Mouse (Mus musculus) lung, postnatal 25 days (tissue): ENCODE data around the gene Smad9.

Source experiments
- DNase-seq: peaks from one replicate; pipeline ENCODE4 v3.0.0; 2022; ENCODE audit warnings: low spot score

Smad9 gene

GRCm38 (mm10) chr3:54755145-54756041 lies at the start of gene Smad9:
Gene Smad9, plus strand, starts transcription at chr3:54755582.
- DNase-seq, result peak; percentile 42

- no peak for DNase-seq
Measured at GRCm38 (mm10) chr3:54708972-54709371, 46.4 kb upstream of the Smad9 start.

DNA sequence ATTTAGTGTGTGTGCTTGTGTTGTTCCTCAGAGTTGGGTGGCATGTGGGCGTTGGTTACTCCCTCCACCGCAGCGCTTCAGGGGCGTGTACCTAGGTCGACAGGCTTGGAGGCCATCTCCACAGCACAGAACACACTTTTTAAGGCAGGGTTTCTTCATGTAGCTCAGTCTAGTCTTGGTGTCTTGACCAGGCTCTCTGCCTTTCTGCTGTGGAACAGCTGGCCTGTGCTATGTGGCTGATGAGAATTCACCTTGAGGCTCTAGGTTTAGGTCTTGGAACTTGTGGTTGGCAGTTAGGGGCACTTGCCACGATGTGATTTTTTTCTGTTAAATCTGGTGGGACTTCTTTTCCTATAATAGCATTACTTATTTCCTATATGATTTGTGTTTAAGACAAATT lies 41.1 kb upstream of the Smad9 start, which contains the start of gene Gm21958:
Gm21958 (minus strand) TSS at position 101 of the 400 bp plus-strand sequence.
- no peak for DNase-seq

- DNase-seq, result no peak
Measured at GRCm38 (mm10) chr3:54715461-54715860, 39.9 kb upstream of the Smad9 start.

- no peak for DNase-seq
Measured at GRCm38 (mm10) chr3:54717348-54717747, 38.0 kb upstream of the Smad9 start.

GRCm38 (mm10) chr3:54718947-54719346 lies 36.4 kb upstream of the Smad9 start:
- peak; percentile 26 for DNase-seq

GRCm38 (mm10) chr3:54723741-54724500 lies 31.5 kb upstream of the Smad9 start:
- peak; percentile 48 for DNase-seq

- no peak for DNase-seq
Measured at GRCm38 (mm10) chr3:54725344-54725743, 30.0 kb upstream of the Smad9 start.

- no peak for DNase-seq
Measured at GRCm38 (mm10) chr3:54727588-54727987, 27.8 kb upstream of the Smad9 start.

- DNase-seq, result no peak
Measured at GRCm38 (mm10) chr3:54728100-54728499, 27.3 kb upstream of the Smad9 start.

GRCm38 (mm10) chr3:54731626-54732150 lies 23.7 kb upstream of the Smad9 start:
- no peak for DNase-seq

- DNase-seq, result no peak
Measured at GRCm38 (mm10) chr3:54732371-54732770, 23.0 kb upstream of the Smad9 start.

- DNase-seq, result peak; percentile 90
Measured at GRCm38 (mm10) chr3:54734411-54735246, 20.8 kb upstream of the Smad9 start.

DNA sequence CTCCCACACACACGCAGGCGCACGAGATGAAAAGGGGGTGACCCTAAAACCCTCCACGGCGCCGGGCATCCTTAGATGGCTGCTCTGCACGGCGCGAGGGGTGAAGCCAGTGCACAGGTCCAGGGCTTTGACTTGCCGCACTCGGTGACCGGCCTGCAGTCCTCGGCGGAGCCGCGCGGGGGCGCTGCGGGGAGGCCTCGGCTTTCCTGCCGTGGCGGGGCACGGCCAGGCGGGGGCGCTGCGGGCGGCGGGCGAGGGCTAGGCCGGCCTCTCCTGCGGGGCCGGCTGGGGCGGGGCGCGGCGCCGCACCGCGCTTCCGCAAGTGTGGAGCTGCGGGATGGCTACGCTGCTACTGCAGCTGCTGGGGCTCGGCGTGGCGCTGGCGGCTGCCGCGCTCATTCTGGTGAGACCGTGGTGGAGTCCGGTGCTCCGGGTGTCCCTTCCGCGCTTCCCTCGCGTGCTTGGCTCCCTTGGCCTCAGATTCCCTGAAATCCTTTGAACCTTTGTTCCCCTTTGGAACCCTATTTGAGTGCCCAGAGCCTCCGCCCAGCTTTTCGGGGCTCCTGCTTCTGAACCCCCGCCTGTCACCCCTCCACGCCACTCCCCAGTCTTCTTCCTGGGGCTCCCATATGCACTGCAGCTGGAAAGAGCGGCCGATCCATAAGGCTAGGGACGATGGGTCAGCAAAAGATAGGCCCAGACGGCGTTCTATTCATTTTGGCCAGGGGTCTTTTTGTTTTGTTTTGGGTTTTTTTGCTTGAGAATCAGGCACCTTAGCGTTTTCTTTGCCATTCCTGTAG lies 19.9 kb upstream of the Smad9 start, which contains the start of the genes Exosc8 and Alg5:
Exosc8 (minus strand) TSS at position 147 of the 800 bp plus-strand sequence.
Alg5 (plus strand) TSS at position 293 of the 800 bp plus-strand sequence.
- DNase-seq, result peak; percentile 82

DNA sequence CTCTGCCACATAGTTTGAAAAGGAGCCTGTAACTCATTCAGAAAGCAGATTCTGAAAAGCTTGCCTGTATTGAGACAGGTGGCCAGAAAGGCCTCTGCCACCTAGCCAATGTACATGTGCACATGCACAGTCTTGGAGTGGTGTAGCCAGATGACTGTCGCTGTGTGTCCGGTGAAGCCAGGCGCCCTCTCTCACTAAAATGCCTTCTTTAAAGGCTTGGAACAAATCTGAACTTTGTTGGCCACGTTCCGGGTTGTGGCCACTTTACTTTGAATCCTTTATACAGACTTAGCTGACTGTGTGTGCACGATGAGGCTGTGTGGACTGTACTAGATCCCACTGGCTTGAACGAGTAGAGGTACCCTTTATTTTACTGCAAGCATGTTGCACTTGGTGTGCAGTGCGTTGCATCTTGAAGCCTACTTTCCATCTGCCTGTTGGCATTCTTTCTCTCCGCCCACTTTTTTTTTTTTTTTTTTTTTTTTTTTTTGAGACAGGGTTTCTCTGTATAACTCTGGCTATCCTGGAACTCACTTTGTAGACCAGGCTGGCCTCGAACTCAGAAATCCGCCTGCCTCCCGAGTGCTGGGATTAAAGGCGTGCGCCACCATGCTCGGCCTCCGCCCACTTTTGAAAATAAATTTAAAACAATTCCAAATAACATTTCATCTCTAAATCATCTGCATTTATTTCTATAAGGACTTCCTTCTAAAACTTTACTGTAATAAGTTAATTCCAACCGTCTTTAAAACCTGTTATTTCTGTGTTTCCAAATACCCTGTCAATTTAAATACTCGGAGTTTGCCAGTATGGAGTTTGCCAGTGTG lies 19.1 kb upstream of the Smad9 start:
- no peak for DNase-seq

DNA sequence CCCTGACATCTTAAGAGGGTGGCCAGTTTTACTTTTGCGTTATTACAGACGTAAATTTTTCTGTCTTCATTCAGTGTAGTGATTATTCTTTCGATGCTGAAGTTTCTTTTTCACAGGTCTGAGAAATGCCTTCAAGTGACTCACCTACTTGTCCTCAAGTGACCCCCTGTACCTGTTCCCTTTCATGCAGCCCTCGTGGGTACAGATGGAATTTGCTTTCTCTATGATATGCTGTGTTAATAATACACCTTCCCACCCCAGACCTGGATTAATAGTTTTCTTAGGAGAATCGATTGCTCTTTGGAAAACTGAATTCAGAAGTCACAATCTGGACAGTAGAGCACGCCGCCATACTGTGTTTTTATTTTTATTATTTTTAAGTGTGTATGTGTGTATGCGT lies 18.1 kb upstream of the Smad9 start:
- no peak for DNase-seq

DNA sequence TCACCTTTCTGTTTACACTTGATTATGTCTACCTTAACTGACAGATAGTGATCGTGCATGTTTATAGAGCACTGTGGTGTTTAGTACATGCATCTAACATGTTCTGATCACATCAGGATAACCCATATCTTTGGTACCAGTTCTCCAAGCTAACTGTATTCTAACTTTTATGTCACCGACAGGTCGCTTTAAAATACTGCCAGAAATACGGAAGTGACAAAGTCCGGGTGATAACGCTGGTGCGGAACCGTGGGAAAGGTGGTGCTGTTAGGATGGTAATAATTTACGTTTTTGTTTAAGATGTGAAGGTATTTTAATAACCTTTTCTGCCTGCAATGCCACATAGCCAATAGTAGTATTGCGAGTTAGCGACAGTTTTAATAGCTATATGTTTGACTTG lies 13.4 kb upstream of the Smad9 start:
- DNase-seq, result no peak

GRCm38 (mm10) chr3:54745799-54746198 lies 9.6 kb upstream of the Smad9 start:
- DNase-seq, result no peak

GRCm38 (mm10) chr3:54753411-54753810 lies 2.0 kb upstream of the Smad9 start:
- DNase-seq, result no peak

DNA sequence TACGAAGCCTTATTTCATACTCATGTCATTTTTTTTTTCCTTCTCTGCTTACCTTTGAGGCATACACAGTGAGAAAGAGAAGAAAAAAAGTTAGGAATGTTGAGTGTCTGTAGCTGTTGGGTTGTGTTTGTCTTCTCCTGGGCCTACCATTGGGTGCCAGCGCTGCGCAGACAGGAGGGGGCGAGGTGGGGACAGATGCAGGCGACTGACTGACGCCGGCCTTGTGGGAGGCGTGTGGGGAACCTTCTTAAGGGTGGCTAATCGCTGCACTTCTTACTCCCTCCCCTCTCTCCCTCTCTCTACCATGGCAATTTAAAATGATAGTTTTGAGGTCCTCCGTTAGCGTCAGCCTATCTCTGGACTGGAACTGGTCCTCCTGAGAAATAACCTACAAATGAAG lies 676 bp downstream of the Smad9 start:
- no peak for DNase-seq
